Mouse (Mus musculus) midbrain, embryonic 10.5 days (tissue): ENCODE data around the gene Sema4d. TPM values are rescaled to one million over a fixed set of nuclear protein-coding genes. Genes with fewer than 3 reads are reported as not detected.
A peak's percentile ranks its signal among the peaks of the same experiment; 100 is the strongest.

Experiments used
- DNase-seq: peaks from one replicate; pipeline ENCODE4 v3.0.0-alpha.2; 2017; ENCODE audit warnings: low spot score
- H3K27ac ChIP-seq: fragments of 300-500 bp; sonication (generic); replicated peaks from 2 replicates; pipeline ENCODE4 v1.5.1; 2016; ENCODE audit warnings: mild to moderate bottlenecking
- H3K27me3 ChIP-seq: fragments of 300-500 bp; sonication (generic); 2 replicates; pipeline ENCODE4 v1.6.1; 2016; ENCODE audit warnings: low read depth, mild to moderate bottlenecking; ENCODE audit not compliant: poor library complexity, severe bottlenecking
- H3K36me3 ChIP-seq: fragments of 300-500 bp; sonication (generic); 2 replicates; pipeline ENCODE4 v1.6.1; 2016; ENCODE audit warnings: mild to moderate bottlenecking, moderate library complexity
- H3K4me1 ChIP-seq: fragments of 300-500 bp; sonication (generic); 2 replicates; pipeline ENCODE4 v1.6.1; 2016
- H3K4me3 ChIP-seq: fragments of 300-500 bp; sonication (generic); 2 replicates; pipeline ENCODE4 v1.5.1; 2016; ENCODE audit warnings: mild to moderate bottlenecking, moderate library complexity
- H3K9me3 ChIP-seq: fragments of 300-500 bp; sonication (generic); replicated peaks from 2 replicates; pipeline ENCODE4 v1.6.1; 2016; ENCODE audit warnings: mild to moderate bottlenecking
- WGBS: fragments of 180-500 bp; shearing (Covaris S2); methylation state at CpG from one replicate; pipeline ENCODE4 v1.1.7; 2016; 5-methylcytosine and 5-hydroxymethylcytosine counted together
- polyA plus RNA-seq: library from polyadenylated mRNA; unstranded; fragments of >200 nt; fragmentation: Nextera tagmentation; extraction: Ambion mirVana; gene quantifications from 2 replicates; pipeline ENCODE4 v1.2.1, GENCODE M21; 2016

The Sema4d gene
- polyA plus RNA-seq, 1 experiment from 2014 or later = 5.6 TPM

GRCm38 (mm10) chr13:51723114-51723513 lies 70.4 kb downstream of the Sema4d start:
- Histone ChIP-seq H3K4me1 (no peaks in the 10 kb centered on the region), H3K4me3 (no peak overlapping the region), H3K27me3 (no peaks in the 10 kb centered on the region), H3K27ac (0 out of 2 replicates have a peak overlapping the region, but pooled peaks have one; percentile 38), H3K36me3 (peaks cover 7% of the 10 kb centered on the region), H3K9me3 (no peaks in the 10 kb centered on the region)
- 80% methylated on average over 5 of the region's 5 CpGs for WGBS
- no peak for DNase-seq

- H3K27me3 ChIP-seq = no peaks in the 10 kb centered on the region
- 91% methylated on average over 4 of the region's 4 CpGs for WGBS
- no peak overlapping the region for H3K27ac ChIP-seq
- no peaks in the 10 kb centered on the region for H3K9me3 ChIP-seq
- H3K36me3 ChIP-seq = peaks cover 7% of the 10 kb centered on the region
- H3K4me1 ChIP-seq = no peaks in the 10 kb centered on the region
- no peak for DNase-seq
- no peak overlapping the region for H3K4me3 ChIP-seq
These were observed 73.0 kb downstream of the Sema4d start for GRCm38 (mm10) chr13:51720556-51720955.

GRCm38 (mm10) chr13:51719256-51719655 lies 74.3 kb downstream of the Sema4d start:
- H3K9me3 ChIP-seq = no peaks in the 10 kb centered on the region
- no peak overlapping the region for H3K4me3 ChIP-seq
- no peaks in the 10 kb centered on the region for H3K4me1 ChIP-seq
- no peaks in the 10 kb centered on the region for H3K27me3 ChIP-seq
- no peak for DNase-seq
- H3K36me3 ChIP-seq = peaks cover 7% of the 10 kb centered on the region
- 84% methylated on average over 3 of the region's 3 CpGs for WGBS
- no peak overlapping the region for H3K27ac ChIP-seq

GRCm38 (mm10) chr13:51716350-51717263 lies 76.9 kb downstream of the Sema4d start:
- Histone ChIP-seq H3K27ac (no peak overlapping the region), H3K4me1 (no peaks in the 10 kb centered on the region), H3K4me3 (no peak overlapping the region), H3K27me3 (no peaks in the 10 kb centered on the region), H3K9me3 (no peaks in the 10 kb centered on the region), H3K36me3 (peaks cover 7% of the 10 kb centered on the region)
- WGBS = 84% methylated on average over 8 of the region's 8 CpGs
- DNase-seq = no peak

GRCm38 (mm10) chr13:51712022-51712421 lies 81.5 kb downstream of the Sema4d start:
- no peak for DNase-seq
- Histone ChIP-seq H3K9me3 (no peaks in the 10 kb centered on the region), H3K36me3 (0 out of 2 replicates have a peak, but pooled peaks cover 6% of the 10 kb centered on the region), H3K4me1 (no peaks in the 10 kb centered on the region), H3K27ac (no peak overlapping the region), H3K4me3 (no peak overlapping the region), H3K27me3 (no peaks in the 10 kb centered on the region)
- 88% methylated on average over 8 of the region's 8 CpGs for WGBS

- H3K36me3 ChIP-seq = 0 out of 2 replicates have a peak, but pooled peaks cover 6% of the 10 kb centered on the region
- 77% methylated on average over 7 of the region's 7 CpGs for WGBS
- no peaks in the 10 kb centered on the region for H3K27me3 ChIP-seq
- no peak overlapping the region for H3K4me3 ChIP-seq
- H3K9me3 ChIP-seq = no peaks in the 10 kb centered on the region
- peak overlapping the region; percentile 14; the same call in 1 of the 2 replicates for H3K27ac ChIP-seq
- H3K4me1 ChIP-seq = no peaks in the 10 kb centered on the region
- DNase-seq = no peak
These were observed 82.8 kb downstream of the Sema4d start for GRCm38 (mm10) chr13:51710738-51711137.

GRCm38 (mm10) chr13:51705882-51706854 lies 87.4 kb downstream of the Sema4d start:
- Histone ChIP-seq H3K4me1 (no peaks in the 10 kb centered on the region), H3K9me3 (no peaks in the 10 kb centered on the region), H3K27ac (no peak overlapping the region), H3K36me3 (peaks cover 22% of the 10 kb centered on the region), H3K27me3 (no peaks in the 10 kb centered on the region), H3K4me3 (no peak overlapping the region)
- 78% methylated on average over 22 of the region's 22 CpGs for WGBS
- DNase-seq = no peak

GRCm38 (mm10) chr13:51703893-51704292 lies 89.7 kb downstream of the Sema4d start:
- WGBS = 88% methylated on average over 5 of the region's 5 CpGs
- no peak overlapping the region for H3K27ac ChIP-seq
- no peak overlapping the region for H3K4me3 ChIP-seq
- no peaks in the 10 kb centered on the region for H3K4me1 ChIP-seq
- no peaks in the 10 kb centered on the region for H3K9me3 ChIP-seq
- peaks cover 25% of the 10 kb centered on the region for H3K36me3 ChIP-seq
- no peaks in the 10 kb centered on the region for H3K27me3 ChIP-seq
- DNase-seq = no peak

GRCm38 (mm10) chr13:51698318-51698717 lies 95.2 kb downstream of the Sema4d start:
- Histone ChIP-seq H3K4me3 (no peak overlapping the region), H3K4me1 (no peaks in the 10 kb centered on the region), H3K36me3 (peaks cover 25% of the 10 kb centered on the region), H3K9me3 (no peaks in the 10 kb centered on the region), H3K27me3 (no peaks in the 10 kb centered on the region), H3K27ac (no peak overlapping the region)
- 94% methylated on average over 3 of the region's 3 CpGs for WGBS
- DNase-seq = no peak

- peaks cover 21% of the 10 kb centered on the region for H3K36me3 ChIP-seq
- no peak for DNase-seq
- H3K27ac ChIP-seq = no peak overlapping the region
- no peaks in the 10 kb centered on the region for H3K4me1 ChIP-seq
- no peaks in the 10 kb centered on the region for H3K27me3 ChIP-seq
- 80% methylated on average over 4 of the region's 4 CpGs for WGBS
- no peaks in the 10 kb centered on the region for H3K9me3 ChIP-seq
- H3K4me3 ChIP-seq = no peak overlapping the region
These were observed 95.7 kb downstream of the Sema4d start for GRCm38 (mm10) chr13:51697897-51698296.

- WGBS = 83% methylated on average over 6 of the region's 6 CpGs
- no peak overlapping the region for H3K4me3 ChIP-seq
- DNase-seq = no peak
- no peaks in the 10 kb centered on the region for H3K9me3 ChIP-seq
- no peaks in the 10 kb centered on the region for H3K27me3 ChIP-seq
- H3K36me3 ChIP-seq = peaks cover 17% of the 10 kb centered on the region
- no peaks in the 10 kb centered on the region for H3K4me1 ChIP-seq
- H3K27ac ChIP-seq = no peak overlapping the region
These were observed 96.1 kb downstream of the Sema4d start for GRCm38 (mm10) chr13:51697455-51697854.

GRCm38 (mm10) chr13:51696481-51696880 lies 97.1 kb downstream of the Sema4d start:
- Histone ChIP-seq H3K4me1 (no peaks in the 10 kb centered on the region), H3K9me3 (no peaks in the 10 kb centered on the region), H3K27me3 (no peaks in the 10 kb centered on the region), H3K36me3 (peaks cover 13% of the 10 kb centered on the region; the same call in 1 of the 2 replicates), H3K27ac (no peak overlapping the region), H3K4me3 (no peak overlapping the region)
- DNase-seq = no peak
